Mouse (Mus musculus): ENCODE data around the gene H13. TPM values are rescaled to one million over a fixed set of nuclear protein-coding genes. Genes with fewer than 3 reads are reported as not detected.
A peak's percentile ranks its signal among the peaks of the same experiment; 100 is the strongest.

Gene H13
- polyA plus RNA-seq (2015; fragmentation: Nextera tagmentation; extraction: Ambion mirVana), result 121 and 128 TPM in 2 replicates

GRCm38 (mm10) chr2:152669256-152669638, at the start of gene H13:
H13 (plus strand) TSS chr2:152669461.
- Histone ChIP-seq H3K27me3 (ENCODE audit: control insufficient read depth, insufficient read depth, low read length) (no peaks in the 10 kb centered on the region), H3K36me3 (ENCODE audit: control insufficient read depth, insufficient read depth, low read length) (no peaks in the 10 kb centered on the region; the same call in 1 of the 2 replicates), H3K9me3 (replicated peaks; ENCODE audit: control insufficient read depth, low read length) (no peaks in the 10 kb centered on the region), H3K9ac (ENCODE audit: low read length) (peak within 1 kb of the TSS; percentile 88), H3K4me3 (replicated peaks; ENCODE audit: low read length) (peak within 1 kb of the TSS; percentile 73), H3K4me2 (ENCODE audit: low read depth, low read length) (peak within 1 kb of the TSS; percentile 78), H3K27ac (ENCODE audit: low read length) (peak within 1 kb of the TSS; percentile 87), H3K4me1 (ENCODE audit: control insufficient read depth, insufficient read depth, low read length) (peaks cover 34% of the 10 kb centered on the region)
- under 1% methylated on average over 35 of the region's 35 CpGs for WGBS
- peak; percentile 84 for ATAC-seq (ENCODE audit: insufficient read depth, low FRiP score)

GRCm38 (mm10) chr2:152620367-152621134, 48.7 kb upstream of the H13 start:
- Histone ChIP-seq H3K9ac (ENCODE audit: low read length) (no peak overlapping the region), H3K36me3 (ENCODE audit: control insufficient read depth, insufficient read depth, low read length) (no peaks in the 10 kb centered on the region), H3K4me1 (ENCODE audit: control insufficient read depth, insufficient read depth, low read length) (no peaks in the 10 kb centered on the region), H3K27ac (ENCODE audit: low read length) (no peak overlapping the region), H3K4me2 (ENCODE audit: low read depth, low read length) (no peak overlapping the region), H3K9me3 (replicated peaks; ENCODE audit: control insufficient read depth, low read length) (no peaks in the 10 kb centered on the region), H3K27me3 (ENCODE audit: control insufficient read depth, insufficient read depth, low read length) (peaks cover 3% of the 10 kb centered on the region; the same call in 1 of the 2 replicates), H3K4me3 (replicated peaks; ENCODE audit: low read length) (no peak overlapping the region)
- 0 out of 2 replicates have a peak, but pooled peaks have one; percentile 37 for ATAC-seq (ENCODE audit: insufficient read depth, low FRiP score)
- 69% methylated on average over 9 of the region's 9 CpGs for WGBS

GRCm38 (mm10) chr2:152622151-152622550, 47.1 kb upstream of the H13 start:
- Histone ChIP-seq H3K9ac (ENCODE audit: low read length) (no peak overlapping the region), H3K9me3 (replicated peaks; ENCODE audit: control insufficient read depth, low read length) (no peaks in the 10 kb centered on the region), H3K4me1 (ENCODE audit: control insufficient read depth, insufficient read depth, low read length) (no peaks in the 10 kb centered on the region), H3K27me3 (ENCODE audit: control insufficient read depth, insufficient read depth, low read length) (peaks cover 3% of the 10 kb centered on the region; the same call in 1 of the 2 replicates), H3K36me3 (ENCODE audit: control insufficient read depth, insufficient read depth, low read length) (no peaks in the 10 kb centered on the region), H3K4me3 (replicated peaks; ENCODE audit: low read length) (no peak overlapping the region), H3K4me2 (ENCODE audit: low read depth, low read length) (no peak overlapping the region), H3K27ac (ENCODE audit: low read length) (no peak overlapping the region)
- WGBS, result 85% methylated on average over 13 of the region's 13 CpGs
- ATAC-seq (ENCODE audit: insufficient read depth, low FRiP score), result no peak

- no peak within 1 kb of the TSS for H3K9ac ChIP-seq (ENCODE audit: low read length)
- H3K9me3 ChIP-seq (replicated peaks; ENCODE audit: control insufficient read depth, low read length), result no peaks in the 10 kb centered on the region
- H3K4me3 ChIP-seq (replicated peaks; ENCODE audit: low read length), result no peak within 1 kb of the TSS
- WGBS, result 79% methylated on average over 7 of the region's 7 CpGs
- no peak for ATAC-seq (ENCODE audit: insufficient read depth, low FRiP score)
- H3K27me3 ChIP-seq (ENCODE audit: control insufficient read depth, insufficient read depth, low read length), result peaks cover 3% of the 10 kb centered on the region; the same call in 1 of the 2 replicates
- H3K36me3 ChIP-seq (ENCODE audit: control insufficient read depth, insufficient read depth, low read length), result no peaks in the 10 kb centered on the region
- H3K4me2 ChIP-seq (ENCODE audit: low read depth, low read length), result no peak within 1 kb of the TSS
- H3K27ac ChIP-seq (ENCODE audit: low read length), result no peak within 1 kb of the TSS
- H3K4me1 ChIP-seq (ENCODE audit: control insufficient read depth, insufficient read depth, low read length), result no peaks in the 10 kb centered on the region
Measured at GRCm38 (mm10) chr2:152622953-152623352, 46.3 kb upstream of the H13 start, which contains the start of gene Defb25. Defb25 (minus strand) TSS chr2:152623053.

GRCm38 (mm10) chr2:152624566-152624965, 44.7 kb upstream of the H13 start:
- H3K27me3 ChIP-seq (ENCODE audit: control insufficient read depth, insufficient read depth, low read length), result peaks cover 14% of the 10 kb centered on the region
- no peaks in the 10 kb centered on the region for H3K36me3 ChIP-seq (ENCODE audit: control insufficient read depth, insufficient read depth, low read length)
- no peak overlapping the region for H3K9ac ChIP-seq (ENCODE audit: low read length)
- H3K4me3 ChIP-seq (replicated peaks; ENCODE audit: low read length), result no peak overlapping the region
- no peak overlapping the region for H3K4me2 ChIP-seq (ENCODE audit: low read depth, low read length)
- ATAC-seq (ENCODE audit: insufficient read depth, low FRiP score), result no peak
- 78% methylated on average over 2 of the region's 2 CpGs for WGBS
- no peak overlapping the region for H3K27ac ChIP-seq (ENCODE audit: low read length)
- no peaks in the 10 kb centered on the region for H3K9me3 ChIP-seq (replicated peaks; ENCODE audit: control insufficient read depth, low read length)
- peaks cover 6% of the 10 kb centered on the region; the same call in 1 of the 2 replicates for H3K4me1 ChIP-seq (ENCODE audit: control insufficient read depth, insufficient read depth, low read length)

- Histone ChIP-seq H3K27ac (ENCODE audit: low read length) (no peak overlapping the region), H3K9me3 (replicated peaks; ENCODE audit: control insufficient read depth, low read length) (no peaks in the 10 kb centered on the region)
Measured at GRCm38 (mm10) chr2:152625256-152625655, 44.0 kb upstream of the H13 start.

GRCm38 (mm10) chr2:152626774-152627591, 42.3 kb upstream of the H13 start, which contains the start of gene Rem1:
Rem1 (plus strand) TSS chr2:152626951.
- peaks cover 6% of the 10 kb centered on the region; the same call in 1 of the 2 replicates for H3K4me1 ChIP-seq (ENCODE audit: control insufficient read depth, insufficient read depth, low read length)
- peak within 1 kb of the TSS; percentile 62 for H3K4me3 ChIP-seq (replicated peaks; ENCODE audit: low read length)
- H3K27ac ChIP-seq (ENCODE audit: low read length), result peak within 1 kb of the TSS; percentile 66
- WGBS, result 2% methylated on average over 59 of the region's 59 CpGs
- peak; percentile 84; the same call in 1 of the 2 replicates for ATAC-seq (ENCODE audit: insufficient read depth, low FRiP score)
- no peaks in the 10 kb centered on the region for H3K36me3 ChIP-seq (ENCODE audit: control insufficient read depth, insufficient read depth, low read length)
- peak within 1 kb of the TSS; percentile 68 for H3K4me2 ChIP-seq (ENCODE audit: low read depth, low read length)
- H3K27me3 ChIP-seq (ENCODE audit: control insufficient read depth, insufficient read depth, low read length), result peaks cover 14% of the 10 kb centered on the region
- no peaks in the 10 kb centered on the region for H3K9me3 ChIP-seq (replicated peaks; ENCODE audit: control insufficient read depth, low read length)
- peak within 1 kb of the TSS; percentile 76 for H3K9ac ChIP-seq (ENCODE audit: low read length)

More at GRCm38 (mm10) chr2:152625256-152625655, 44.0 kb upstream of the H13 start:
- Histone ChIP-seq H3K27me3 (ENCODE audit: control insufficient read depth, insufficient read depth, low read length) (peaks cover 14% of the 10 kb centered on the region), H3K4me3 (replicated peaks; ENCODE audit: low read length) (no peak overlapping the region), H3K9ac (ENCODE audit: low read length) (no peak overlapping the region), H3K36me3 (ENCODE audit: control insufficient read depth, insufficient read depth, low read length) (no peaks in the 10 kb centered on the region), H3K4me2 (ENCODE audit: low read depth, low read length) (no peak overlapping the region), H3K4me1 (ENCODE audit: control insufficient read depth, insufficient read depth, low read length) (peaks cover 6% of the 10 kb centered on the region; the same call in 1 of the 2 replicates)
- 22% methylated on average over 1 of the region's 1 CpGs for WGBS
- no peak for ATAC-seq (ENCODE audit: insufficient read depth, low FRiP score)

- Histone ChIP-seq H3K4me1 (ENCODE audit: control insufficient read depth, insufficient read depth, low read length) (peaks cover 13% of the 10 kb centered on the region), H3K36me3 (ENCODE audit: control insufficient read depth, insufficient read depth, low read length) (no peaks in the 10 kb centered on the region), H3K9me3 (replicated peaks; ENCODE audit: control insufficient read depth, low read length) (no peaks in the 10 kb centered on the region), H3K27ac (ENCODE audit: low read length) (peak overlapping the region; percentile 66; the same call in 1 of the 2 replicates), H3K4me2 (ENCODE audit: low read depth, low read length) (peak overlapping the region; percentile 68), H3K4me3 (replicated peaks; ENCODE audit: low read length) (peak overlapping the region; percentile 62), H3K9ac (ENCODE audit: low read length) (peak overlapping the region; percentile 76), H3K27me3 (ENCODE audit: control insufficient read depth, insufficient read depth, low read length) (peaks cover 14% of the 10 kb centered on the region)
- ATAC-seq (ENCODE audit: insufficient read depth, low FRiP score), result no peak
- WGBS, result 48% methylated on average over 17 of the region's 17 CpGs
Measured at GRCm38 (mm10) chr2:152628066-152628465, 41.2 kb upstream of the H13 start.
